Mouse (Mus musculus): ENCODE data around the gene Larp7. TPM values are rescaled to one million over a fixed set of nuclear protein-coding genes. Genes with fewer than 3 reads are reported as not detected.

The Larp7 gene
- polyA plus RNA-seq, 1 experiment from 2014 or later, result 59.2 TPM

DNA sequence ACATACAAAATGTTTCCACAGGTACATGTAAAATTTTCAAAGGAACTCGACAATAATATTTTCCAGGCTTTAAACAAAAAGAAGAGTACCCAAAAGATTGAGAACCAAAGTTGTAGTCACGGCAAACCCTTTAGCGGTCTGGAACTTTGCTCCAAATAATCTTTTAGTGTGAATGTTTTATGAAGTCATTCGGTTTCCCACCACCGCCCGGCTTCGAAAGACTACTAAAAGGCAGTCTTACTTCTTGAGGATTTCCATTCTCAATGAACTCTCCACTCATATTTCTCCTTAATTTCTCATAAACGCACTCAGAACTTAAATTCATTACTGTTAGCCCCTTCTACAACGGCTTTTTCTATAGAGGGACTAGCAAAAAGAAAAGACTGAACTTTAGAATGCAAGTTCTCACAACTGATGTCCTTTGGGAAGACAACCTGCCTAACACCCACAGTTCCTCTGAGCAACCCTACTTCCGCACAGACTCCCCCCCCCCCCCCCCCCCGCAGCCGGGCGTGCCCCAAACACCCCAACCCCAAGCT is 646 bp downstream of the Larp7 start:
- 0 out of 2 replicates have a peak, but pooled peaks cover 3% of the 10 kb centered on the region for H3K4me1 ChIP-seq (ENCODE audit: control insufficient read depth, insufficient read depth, low read length)
- no peaks in the 10 kb centered on the region for H3K9me3 ChIP-seq (ENCODE audit: control insufficient read depth, low read depth, low read length)
- peak overlapping the region; percentile 97 for H3K27ac ChIP-seq (ENCODE audit: low read length)
- no peaks in the 10 kb centered on the region for H3K27me3 ChIP-seq (ENCODE audit: control insufficient read depth, insufficient read depth, low read length)
- 0 out of 2 replicates have a peak, but pooled peaks cover 2% of the 10 kb centered on the region for H3K36me3 ChIP-seq (ENCODE audit: control insufficient read depth, insufficient read depth, low read length)
- no peak for ATAC-seq (ENCODE audit: insufficient number of reproducible peaks, insufficient read depth, low FRiP score, low read depth)
- peak overlapping the region; percentile 58 for H3K4me2 ChIP-seq (replicated peaks; ENCODE audit: low read depth, low read length)
- 4% methylated on average over 11 of the region's 13 CpGs for WGBS
- 0 out of 2 replicates have a peak overlapping the region, but pooled peaks have one; percentile 52 for H3K9ac ChIP-seq (replicated peaks; ENCODE audit: low read depth, low read length)
- H3K4me3 ChIP-seq (ENCODE audit: low read depth, low read length), result peak overlapping the region; percentile 81

DNA sequence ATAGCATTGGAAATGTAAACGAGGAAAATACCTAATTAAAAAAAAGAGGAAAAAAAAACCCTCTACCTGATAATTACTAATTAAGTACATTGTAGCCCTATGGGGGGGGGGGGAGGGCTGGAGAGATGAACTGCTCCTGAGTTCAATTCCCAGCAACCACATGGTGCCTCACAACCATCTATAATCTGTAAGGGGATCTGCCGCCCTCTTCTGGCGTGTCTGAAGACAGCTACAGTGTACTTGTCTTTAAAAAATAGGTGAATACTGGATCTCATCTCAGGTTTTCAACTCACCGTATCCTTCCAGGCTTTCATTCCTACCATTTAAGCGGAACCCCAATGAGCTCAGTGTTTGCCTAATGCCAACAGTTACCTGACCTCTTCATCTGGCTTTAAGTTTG is 5.3 kb downstream of the Larp7 start:
- no peak overlapping the region for H3K4me3 ChIP-seq (ENCODE audit: low read depth, low read length)
- H3K36me3 ChIP-seq (ENCODE audit: control insufficient read depth, insufficient read depth, low read length), result peaks cover 25% of the 10 kb centered on the region; the same call in 1 of the 2 replicates
- no peak overlapping the region for H3K27ac ChIP-seq (ENCODE audit: low read length)
- no peak overlapping the region for H3K4me2 ChIP-seq (replicated peaks; ENCODE audit: low read depth, low read length)
- H3K9me3 ChIP-seq (ENCODE audit: control insufficient read depth, low read depth, low read length), result no peaks in the 10 kb centered on the region
- H3K4me1 ChIP-seq (ENCODE audit: control insufficient read depth, insufficient read depth, low read length), result no peaks in the 10 kb centered on the region
- no peaks in the 10 kb centered on the region for H3K27me3 ChIP-seq (ENCODE audit: control insufficient read depth, insufficient read depth, low read length)
- no peak for ATAC-seq (ENCODE audit: insufficient number of reproducible peaks, insufficient read depth, low FRiP score, low read depth)
- no peak overlapping the region for H3K9ac ChIP-seq (replicated peaks; ENCODE audit: low read depth, low read length)
- WGBS, result 45% methylated on average over 5 of the region's 5 CpGs

DNA sequence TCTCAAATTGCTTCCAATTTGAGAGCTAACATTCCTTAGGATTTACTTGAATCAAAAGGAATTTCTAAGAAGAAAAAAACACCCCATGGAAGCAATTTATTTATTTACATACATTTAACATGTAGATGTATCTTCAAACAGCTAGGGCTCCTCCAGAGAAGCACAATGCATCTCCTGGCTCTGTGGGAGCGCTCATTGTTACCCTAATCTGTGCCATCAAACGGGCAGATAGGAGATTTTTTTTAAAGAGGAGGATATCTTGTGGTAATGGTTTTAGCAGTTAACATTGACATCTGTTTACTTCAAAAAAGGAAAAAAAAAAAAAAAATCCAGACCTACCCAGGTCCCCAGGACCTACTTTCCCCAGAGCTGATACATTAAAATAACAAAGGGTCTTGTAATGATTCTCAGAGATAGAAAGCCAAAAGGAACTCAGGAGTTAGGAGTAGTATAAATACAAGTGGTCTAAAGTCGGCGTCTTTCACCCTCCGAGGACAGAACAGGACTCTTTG is 8.5 kb downstream of the Larp7 start:
- peaks cover 26% of the 10 kb centered on the region; the same call in 1 of the 2 replicates for H3K36me3 ChIP-seq (ENCODE audit: control insufficient read depth, insufficient read depth, low read length)
- H3K4me2 ChIP-seq (replicated peaks; ENCODE audit: low read depth, low read length), result no peak overlapping the region
- no peaks in the 10 kb centered on the region for H3K27me3 ChIP-seq (ENCODE audit: control insufficient read depth, insufficient read depth, low read length)
- ATAC-seq (ENCODE audit: insufficient number of reproducible peaks, insufficient read depth, low FRiP score, low read depth), result no peak
- WGBS, result 28% methylated on average over 5 of the region's 5 CpGs
- no peak overlapping the region for H3K27ac ChIP-seq (ENCODE audit: low read length)
- H3K9me3 ChIP-seq (ENCODE audit: control insufficient read depth, low read depth, low read length), result no peaks in the 10 kb centered on the region
- no peak overlapping the region for H3K4me3 ChIP-seq (ENCODE audit: low read depth, low read length)
- H3K4me1 ChIP-seq (ENCODE audit: control insufficient read depth, insufficient read depth, low read length), result no peaks in the 10 kb centered on the region
- no peak overlapping the region for H3K9ac ChIP-seq (replicated peaks; ENCODE audit: low read depth, low read length)

DNA sequence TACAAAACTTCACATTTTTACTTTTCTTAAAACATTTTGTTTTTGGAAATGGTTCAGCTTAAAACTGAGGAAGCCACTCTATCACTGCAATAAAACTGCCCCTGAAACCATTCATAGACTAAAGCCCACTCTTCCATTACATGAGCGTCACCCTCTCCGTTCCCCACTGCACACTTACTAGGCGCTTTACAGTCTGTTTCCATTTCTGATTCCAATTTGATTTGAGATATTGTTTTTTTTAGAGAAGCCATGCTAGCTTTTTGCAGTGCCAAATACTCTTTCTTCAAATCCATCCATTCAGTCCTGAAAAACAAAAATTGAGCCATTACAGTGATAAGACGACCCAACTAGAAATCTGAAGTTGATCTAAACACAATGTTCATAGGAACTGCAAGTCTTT is 9.2 kb downstream of the Larp7 start:
- ATAC-seq (ENCODE audit: insufficient number of reproducible peaks, insufficient read depth, low FRiP score, low read depth), result no peak
- peaks cover 26% of the 10 kb centered on the region; the same call in 1 of the 2 replicates for H3K36me3 ChIP-seq (ENCODE audit: control insufficient read depth, insufficient read depth, low read length)
- WGBS, result 83% methylated on average over 4 of the region's 4 CpGs
- H3K27ac ChIP-seq (ENCODE audit: low read length), result no peak overlapping the region
- no peak overlapping the region for H3K4me3 ChIP-seq (ENCODE audit: low read depth, low read length)
- no peaks in the 10 kb centered on the region for H3K27me3 ChIP-seq (ENCODE audit: control insufficient read depth, insufficient read depth, low read length)
- no peaks in the 10 kb centered on the region for H3K9me3 ChIP-seq (ENCODE audit: control insufficient read depth, low read depth, low read length)
- H3K4me1 ChIP-seq (ENCODE audit: control insufficient read depth, insufficient read depth, low read length), result no peaks in the 10 kb centered on the region
- H3K9ac ChIP-seq (replicated peaks; ENCODE audit: low read depth, low read length), result no peak overlapping the region
- H3K4me2 ChIP-seq (replicated peaks; ENCODE audit: low read depth, low read length), result no peak overlapping the region

DNA sequence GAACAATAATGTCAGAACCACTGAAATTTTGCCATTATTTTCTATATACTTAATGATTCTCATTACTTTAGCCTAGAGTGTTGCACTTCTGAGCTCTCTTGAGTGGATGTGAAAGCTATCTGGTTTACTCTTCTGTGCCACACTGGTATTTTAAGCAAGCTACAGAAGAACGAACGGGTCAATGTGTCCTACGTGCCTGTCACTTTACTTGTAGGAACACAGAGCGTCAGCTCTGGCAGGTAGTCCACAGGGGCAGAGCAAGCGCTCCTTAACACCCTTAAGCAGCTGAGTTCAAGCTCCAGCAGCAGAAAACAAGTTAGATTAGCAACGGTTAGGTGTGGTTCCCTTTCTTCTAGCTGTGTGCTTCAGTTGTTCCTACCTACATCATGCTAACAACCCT is 14.0 kb downstream of the Larp7 start:
- no peak overlapping the region for H3K27ac ChIP-seq (ENCODE audit: low read length)
- H3K27me3 ChIP-seq (ENCODE audit: control insufficient read depth, insufficient read depth, low read length), result no peaks in the 10 kb centered on the region
- H3K4me2 ChIP-seq (replicated peaks; ENCODE audit: low read depth, low read length), result no peak overlapping the region
- 72% methylated on average over 6 of the region's 6 CpGs for WGBS
- no peak for ATAC-seq (ENCODE audit: insufficient number of reproducible peaks, insufficient read depth, low FRiP score, low read depth)
- H3K9me3 ChIP-seq (ENCODE audit: control insufficient read depth, low read depth, low read length), result no peaks in the 10 kb centered on the region
- H3K4me3 ChIP-seq (ENCODE audit: low read depth, low read length), result no peak overlapping the region
- peaks cover 24% of the 10 kb centered on the region; the same call in 1 of the 2 replicates for H3K36me3 ChIP-seq (ENCODE audit: control insufficient read depth, insufficient read depth, low read length)
- no peaks in the 10 kb centered on the region for H3K4me1 ChIP-seq (ENCODE audit: control insufficient read depth, insufficient read depth, low read length)
- no peak overlapping the region for H3K9ac ChIP-seq (replicated peaks; ENCODE audit: low read depth, low read length)

DNA sequence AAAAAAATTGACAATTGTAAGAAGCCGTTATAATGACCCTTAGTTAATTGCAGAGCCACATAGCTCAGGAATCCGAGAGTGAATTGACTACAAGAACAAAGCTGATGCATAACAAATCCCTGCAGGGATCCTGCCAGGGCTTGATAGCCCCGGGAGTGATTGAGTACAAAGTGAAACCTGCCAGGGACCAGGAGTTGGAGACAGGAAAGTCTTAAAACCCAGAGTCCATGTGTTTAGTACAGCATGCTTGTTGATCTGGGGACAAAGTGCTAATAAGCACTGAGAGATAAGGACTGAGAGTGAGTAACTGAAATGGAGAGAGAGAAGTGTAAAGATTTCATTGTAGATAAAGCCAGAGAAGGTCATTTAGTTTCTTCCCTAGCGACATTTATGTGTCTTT is 22.9 kb downstream of the Larp7 start:
- no peak overlapping the region for H3K4me3 ChIP-seq (ENCODE audit: low read depth, low read length)
- H3K36me3 ChIP-seq (ENCODE audit: control insufficient read depth, insufficient read depth, low read length), result no peaks in the 10 kb centered on the region
- no peak overlapping the region for H3K9ac ChIP-seq (replicated peaks; ENCODE audit: low read depth, low read length)
- ATAC-seq (ENCODE audit: insufficient number of reproducible peaks, insufficient read depth, low FRiP score, low read depth), result no peak
- H3K9me3 ChIP-seq (ENCODE audit: control insufficient read depth, low read depth, low read length), result no peaks in the 10 kb centered on the region
- WGBS, result 17% methylated on average over 4 of the region's 4 CpGs
- H3K27me3 ChIP-seq (ENCODE audit: control insufficient read depth, insufficient read depth, low read length), result no peaks in the 10 kb centered on the region
- H3K4me1 ChIP-seq (ENCODE audit: control insufficient read depth, insufficient read depth, low read length), result no peaks in the 10 kb centered on the region
- H3K4me2 ChIP-seq (replicated peaks; ENCODE audit: low read depth, low read length), result no peak overlapping the region
- no peak overlapping the region for H3K27ac ChIP-seq (ENCODE audit: low read length)

DNA sequence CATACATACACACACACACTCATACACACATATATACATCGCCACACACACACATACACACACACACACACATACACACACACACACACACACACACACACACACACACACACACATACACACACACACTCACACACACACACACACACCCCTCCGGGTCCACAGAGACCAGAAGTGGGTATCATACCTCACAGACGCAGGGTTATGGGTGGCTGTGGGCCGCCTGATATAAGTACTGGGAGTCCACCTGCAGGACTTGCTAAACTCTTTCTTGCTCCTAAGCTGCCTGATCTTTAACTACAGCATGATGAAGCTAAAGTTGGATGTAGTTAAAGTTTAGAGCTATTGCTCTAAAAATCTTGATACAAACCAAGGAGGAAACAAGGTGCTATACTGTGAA is 23.3 kb downstream of the Larp7 start:
- Histone ChIP-seq H3K4me2 (replicated peaks; ENCODE audit: low read depth, low read length) (no peak overlapping the region), H3K4me3 (ENCODE audit: low read depth, low read length) (no peak overlapping the region), H3K27me3 (ENCODE audit: control insufficient read depth, insufficient read depth, low read length) (no peaks in the 10 kb centered on the region), H3K36me3 (ENCODE audit: control insufficient read depth, insufficient read depth, low read length) (no peaks in the 10 kb centered on the region), H3K4me1 (ENCODE audit: control insufficient read depth, insufficient read depth, low read length) (no peaks in the 10 kb centered on the region), H3K9me3 (ENCODE audit: control insufficient read depth, low read depth, low read length) (no peaks in the 10 kb centered on the region), H3K27ac (ENCODE audit: low read length) (no peak overlapping the region), H3K9ac (replicated peaks; ENCODE audit: low read depth, low read length) (no peak overlapping the region)
- 87% methylated on average over 4 of the region's 4 CpGs for WGBS
- no peak for ATAC-seq (ENCODE audit: insufficient number of reproducible peaks, insufficient read depth, low FRiP score, low read depth)

DNA sequence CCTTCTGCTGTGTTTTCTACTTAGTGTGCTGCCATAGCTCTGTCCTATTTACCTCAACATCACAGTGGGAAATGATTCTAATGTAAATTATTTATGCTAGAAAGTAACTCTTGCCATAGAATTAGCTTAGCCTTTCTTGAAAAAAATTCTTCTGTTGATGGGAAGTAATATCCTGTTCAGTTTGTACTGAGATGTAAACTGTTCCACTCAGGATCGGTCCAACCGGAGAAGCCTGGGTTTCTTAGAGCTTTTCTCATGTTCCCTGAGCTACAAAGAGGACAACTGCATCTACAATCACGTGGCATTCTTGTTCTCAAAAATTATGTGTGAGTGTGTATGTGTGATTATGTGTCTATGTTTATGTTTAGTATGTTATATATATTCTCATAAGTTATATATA is 23.9 kb downstream of the Larp7 start:
- Histone ChIP-seq H3K9ac (replicated peaks; ENCODE audit: low read depth, low read length) (no peak overlapping the region), H3K9me3 (ENCODE audit: control insufficient read depth, low read depth, low read length) (no peaks in the 10 kb centered on the region), H3K4me2 (replicated peaks; ENCODE audit: low read depth, low read length) (no peak overlapping the region), H3K36me3 (ENCODE audit: control insufficient read depth, insufficient read depth, low read length) (no peaks in the 10 kb centered on the region), H3K4me1 (ENCODE audit: control insufficient read depth, insufficient read depth, low read length) (no peaks in the 10 kb centered on the region), H3K27me3 (ENCODE audit: control insufficient read depth, insufficient read depth, low read length) (no peaks in the 10 kb centered on the region), H3K27ac (ENCODE audit: low read length) (no peak overlapping the region), H3K4me3 (ENCODE audit: low read depth, low read length) (no peak overlapping the region)
- ATAC-seq (ENCODE audit: insufficient number of reproducible peaks, insufficient read depth, low FRiP score, low read depth), result no peak
- WGBS, result 60% methylated on average over 3 of the region's 3 CpGs

DNA sequence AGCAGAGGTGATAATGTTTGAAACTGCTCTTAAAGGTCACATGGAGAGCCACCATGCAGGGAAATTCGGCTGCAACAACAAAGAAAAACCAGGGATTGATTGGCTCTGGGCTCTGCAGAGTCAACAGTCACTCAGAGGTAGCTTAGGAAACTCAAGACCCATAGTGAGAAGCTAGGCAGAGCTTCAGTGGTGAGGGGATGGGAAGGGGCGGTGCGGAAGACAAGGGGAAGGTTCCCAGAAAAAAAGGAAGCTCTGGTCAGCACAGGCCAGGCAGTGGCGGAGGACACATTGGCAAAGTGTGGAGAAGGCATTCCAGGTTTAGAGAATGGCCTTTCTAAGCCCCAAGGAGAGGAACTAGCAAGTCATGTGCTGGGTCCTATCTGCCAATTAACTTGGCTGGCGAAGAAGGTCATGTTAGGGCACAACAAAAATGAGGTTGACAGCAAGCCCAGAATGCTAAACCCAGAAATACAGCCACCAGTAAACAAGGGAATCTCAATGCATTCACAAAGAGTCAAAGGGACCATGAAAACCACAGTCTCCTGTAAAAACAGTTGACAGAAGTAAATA is 25.6 kb downstream of the Larp7 start:
- no peak overlapping the region for H3K27ac ChIP-seq (ENCODE audit: low read length)
- ATAC-seq (ENCODE audit: insufficient number of reproducible peaks, insufficient read depth, low FRiP score, low read depth), result no peak
- 72% methylated on average over 5 of the region's 5 CpGs for WGBS
- H3K9ac ChIP-seq (replicated peaks; ENCODE audit: low read depth, low read length), result no peak overlapping the region
- no peak overlapping the region for H3K4me2 ChIP-seq (replicated peaks; ENCODE audit: low read depth, low read length)
- H3K27me3 ChIP-seq (ENCODE audit: control insufficient read depth, insufficient read depth, low read length), result no peaks in the 10 kb centered on the region
- H3K4me3 ChIP-seq (ENCODE audit: low read depth, low read length), result no peak overlapping the region
- no peaks in the 10 kb centered on the region for H3K4me1 ChIP-seq (ENCODE audit: control insufficient read depth, insufficient read depth, low read length)
- H3K9me3 ChIP-seq (ENCODE audit: control insufficient read depth, low read depth, low read length), result no peaks in the 10 kb centered on the region
- H3K36me3 ChIP-seq (ENCODE audit: control insufficient read depth, insufficient read depth, low read length), result no peaks in the 10 kb centered on the region
